Mouse (Mus musculus) lung, adult 2 months (tissue): Measurements from ENCODE around the gene Dock9. TPM values are rescaled to one million over a fixed set of nuclear protein-coding genes. Genes with fewer than 3 reads are reported as not detected.
"Not testable (repeated sequence)": the region's sequence is repeated elsewhere in the genome, so short reads cannot be mapped to it uniquely, and the experiment has no call there.

Experiments
- DNase-seq: peaks from one replicate; pipeline ENCODE4 v3.0.0; 2022
- H3K4me1 ChIP-seq: fragments of 200-500 bp; 2 replicates; pipeline ENCODE4 v1.6.1; 2011; ENCODE audit warnings: low read length; ENCODE audit not compliant: control insufficient read depth, insufficient read depth
- H3K4me3 ChIP-seq: fragments of 200-500 bp; replicated peaks from 2 replicates; pipeline ENCODE3; 2011; ENCODE audit warnings: low read depth, mild to moderate bottlenecking, control low read depth, low read length; ENCODE audit errors: extremely low read depth
- CTCF ChIP-seq: fragments of 200-500 bp; IDR thresholded peaks from 2 replicates; pipeline ENCODE4 v1.5.1; 2011; ENCODE audit warnings: mild to moderate bottlenecking, low read length, control low read depth; ENCODE audit not compliant: insufficient read depth
- POLR2A ChIP-seq: fragments of 200-500 bp; IDR thresholded peaks from 2 replicates; pipeline ENCODE4 v1.6.1; 2011; ENCODE audit warnings: low read depth, mild to moderate bottlenecking, control low read depth, low read length, borderline replicate concordance; ENCODE audit errors: extremely low read depth
- WGBS: fragments of 180-500 bp; shearing (Covaris S2); methylation state at CpG from one replicate; pipeline ENCODE4 v1.1.7; 2018; 5-methylcytosine and 5-hydroxymethylcytosine counted together
- polyA plus RNA-seq: library from polyadenylated mRNA; depleted of rRNA; stranded (reverse); fragments of >200 nt; gene quantifications from 2 replicates; pipeline ENCODE4 v1.2.3, GENCODE M21; 2012

The Dock9 gene
- polyA plus RNA-seq, 1 experiment: 73.3 TPM

- Histone ChIP-seq H3K4me1 (peaks cover 10% of the 10 kb centered on the region), H3K4me3 (no peak overlapping the region)
- TF ChIP-seq CTCF (no peak), POLR2A (no peak)
- 57% methylated on average over 12 of the region's 12 CpGs for whole genome bisulfite sequencing
- no peak for DNase-seq
Observed at GRCm38 (mm10) chr14:121626741-121627140, 170.9 kb downstream of the Dock9 start.

DNA sequence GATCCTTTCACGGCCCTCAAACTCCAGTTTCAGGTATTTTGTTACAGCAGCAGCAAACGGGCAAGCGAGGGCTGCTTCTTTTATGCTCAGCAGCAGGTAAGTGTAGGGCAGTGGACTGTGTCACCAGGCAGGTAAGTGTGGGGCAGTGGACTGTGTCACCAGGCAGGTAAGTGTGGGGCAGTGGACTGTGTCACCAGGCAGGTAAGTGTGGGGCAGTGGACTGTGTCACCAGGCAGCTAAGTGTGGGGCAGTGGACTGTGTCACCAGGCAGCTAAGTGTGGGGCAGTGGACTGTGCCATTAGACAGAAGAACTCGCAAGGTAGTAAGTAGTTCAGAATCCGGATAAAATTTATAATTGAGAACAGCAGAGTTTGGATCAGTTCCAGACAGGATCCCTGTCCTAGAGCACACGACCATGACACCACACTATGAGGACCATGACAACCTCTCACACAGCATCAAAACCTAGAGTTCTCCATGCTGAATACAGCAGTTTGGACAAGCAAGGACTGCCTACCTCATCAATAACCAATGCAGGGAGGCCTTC, 173.6 kb downstream of the Dock9 start:
- DNase-seq, H3K4me3 ChIP-seq: not testable (repeated sequence)
- peaks cover 10% of the 10 kb centered on the region for H3K4me1 ChIP-seq
- 85% methylated on average over 6 of the region's 6 CpGs for WGBS

DNA sequence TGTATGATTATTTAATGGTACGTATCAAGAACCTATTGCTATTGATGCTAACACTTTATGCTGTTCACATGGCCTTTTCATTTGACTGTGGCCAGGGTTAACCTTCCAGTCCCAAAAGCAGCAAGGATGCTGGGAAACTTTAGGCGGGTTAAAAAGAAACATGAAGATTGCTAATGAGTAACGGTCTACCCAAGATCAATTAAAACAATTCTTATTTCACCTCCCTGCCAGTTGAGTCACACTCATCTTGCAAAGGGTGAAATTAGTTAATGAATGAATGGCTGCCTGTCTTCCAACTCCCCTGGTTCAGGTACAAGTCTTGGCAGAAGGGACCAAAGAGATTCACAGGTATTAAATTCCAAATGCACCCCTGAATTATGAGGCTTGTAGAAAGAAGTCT, 175.8 kb downstream of the Dock9 start:
- 93% methylated on average over 3 of the region's 3 CpGs for WGBS
- Histone ChIP-seq H3K4me1 (peaks cover 2% of the 10 kb centered on the region), H3K4me3 (no peak overlapping the region)
- no peak for DNase-seq
- TF ChIP-seq CTCF (no peak), POLR2A (no peak)

- Histone ChIP-seq H3K4me1 (no peaks in the 10 kb centered on the region), H3K4me3 (no peak overlapping the region)
- 81% methylated on average over 3 of the region's 3 CpGs for WGBS
- TF ChIP-seq POLR2A (no peak), CTCF (no peak)
- no peak for DNase-seq
Observed at GRCm38 (mm10) chr14:121620567-121620966, 177.1 kb downstream of the Dock9 start.

- TF ChIP-seq POLR2A (no peak), CTCF (no peak)
- DNase-seq: no peak
- Histone ChIP-seq H3K4me1 (no peaks in the 10 kb centered on the region), H3K4me3 (no peak overlapping the region)
- WGBS: 97% methylated on average over 7 of the region's 7 CpGs
Observed at GRCm38 (mm10) chr14:121620157-121620556, 177.5 kb downstream of the Dock9 start.

- DNase-seq: no peak
Observed at GRCm38 (mm10) chr14:121617645-121618390, 179.8 kb downstream of the Dock9 start.

GRCm38 (mm10) chr14:121615431-121615830, 182.2 kb downstream of the Dock9 start:
- WGBS: 79% methylated on average over 10 of the region's 10 CpGs
- DNase-seq: no peak
- Histone ChIP-seq H3K4me1 (no peaks in the 10 kb centered on the region), H3K4me3 (no peak overlapping the region)
- TF ChIP-seq CTCF (no peak), POLR2A (no peak)

More at GRCm38 (mm10) chr14:121617645-121618390, 179.8 kb downstream of the Dock9 start:
- H3K4me1 ChIP-seq: no peaks in the 10 kb centered on the region
- 47% methylated on average over 4 of the region's 4 CpGs for WGBS
- TF ChIP-seq CTCF (no peak), POLR2A (no peak)
- no peak overlapping the region for H3K4me3 ChIP-seq

- DNase-seq: peak; percentile 46
- no peaks in the 10 kb centered on the region for H3K4me1 ChIP-seq
- no peak overlapping the region for H3K4me3 ChIP-seq
- WGBS: 64% methylated on average over 6 of the region's 6 CpGs
- no peak for TF ChIP-seq CTCF
- no peak for TF ChIP-seq POLR2A
Observed at GRCm38 (mm10) chr14:121614461-121615170, 183.0 kb downstream of the Dock9 start.

DNA sequence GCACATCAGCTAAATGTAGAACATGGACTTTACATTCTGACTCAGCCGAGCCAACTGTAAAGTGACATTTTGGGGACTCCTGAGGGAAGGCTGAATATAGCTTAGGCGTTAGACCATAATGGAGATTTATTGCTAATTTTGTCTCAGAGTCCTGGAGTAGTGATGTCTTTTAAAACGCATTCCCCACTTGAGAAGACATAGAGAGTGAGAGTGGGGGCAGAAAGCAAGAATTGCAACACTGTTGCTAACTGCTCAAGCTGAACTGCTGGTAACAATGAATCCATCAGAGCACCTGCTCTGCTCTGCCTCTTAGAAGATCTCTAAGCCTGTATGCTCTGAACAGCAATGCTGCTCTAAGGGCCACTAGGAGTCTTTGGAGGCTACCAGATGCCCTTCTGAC, 184.1 kb downstream of the Dock9 start:
- Histone ChIP-seq H3K4me1 (no peaks in the 10 kb centered on the region), H3K4me3 (no peak overlapping the region)
- no peak for DNase-seq
- WGBS: 84% methylated on average over 3 of the region's 3 CpGs
- TF ChIP-seq POLR2A: no peak
- TF ChIP-seq CTCF: no peak
